Mouse (Mus musculus) brain, embryonic 18.5 days (tissue): Measurements from ENCODE around the gene Ceacam5.

ENCODE experiments used
- DNase-seq: peaks from one replicate; pipeline ENCODE4 v3.0.0-alpha.2; 2012; ENCODE audit warnings: low read depth, low spot score

Gene Ceacam5

GRCm38 (mm10) chr7:17712938-17713337 lies at the start of gene Ceacam5:
TSS of gene Ceacam5 (plus strand) at chr7:17713238.
- no peak for DNase-seq
